10 mouse cellular contexts compared by ENCODE assay signal in genomic region chr11:83728757-83729432, GRCm38 (mm10). TPM values are rescaled to one million over a fixed set of nuclear protein-coding genes. Genes with fewer than 3 reads are reported as not detected.
DNase-seq lines count a peak whose midpoint lies in the region; ATAC-seq and TF ChIP-seq lines count a peak whose summit lies in the region.
"Had no signal": no experiment of that assay in that cellular context is flagged by ENCODE, and none has a peak within 500 bp of the region (broad histone marks: within the 10 kb centered on the region; RNA-seq: fewer than 3 reads in every experiment).

No protein-coding gene starts in this region.

- WGBS in intestine, postnatal 0 days = 59% methylated on average over 3 of the region's 3 CpGs
- WGBS in intestine, embryonic 15.5 days = 56% methylated on average over 3 of the region's 3 CpGs

- no peak for ATAC-seq in intestine, postnatal 0 days
- no peak for ATAC-seq in intestine, embryonic 15.5 days
- ATAC-seq: midbrain, embryonic 15.5 days had no signal

- no peak overlapping the region for H3K4me3 ChIP-seq in intestine, postnatal 0 days (ENCODE audit: low read depth, low read length)
- H3K4me3 ChIP-seq in intestine, embryonic 15.5 days (replicated peaks) = no peak overlapping the region
- H3K4me3 ChIP-seq: midbrain, embryonic 15.5 days had no signal

- no peak overlapping the region for H3K9ac ChIP-seq in intestine, postnatal 0 days (ENCODE audit: low read depth, low read length)
- H3K9ac ChIP-seq in intestine, embryonic 15.5 days = no peak overlapping the region
- H3K9ac ChIP-seq: midbrain, embryonic 15.5 days had no signal

- DNase-seq in thymus, postnatal 0 days (ENCODE audit: low spot score) = peak; percentile 14
- no peak for DNase-seq in thymus, postnatal 10 days (ENCODE audit: low spot score in 2 of 2)
- DNase-seq in brain, embryonic 14.5 days (ENCODE audit: low read depth) = peak; percentile 2
- DNase-seq in adrenal gland, adult 8-10 months = no peak
- no peak for DNase-seq in layer of hippocampus, postnatal 14 days (ENCODE audit: low spot score in 2 of 2)

- no peak for TF ChIP-seq POLR2A in brain, embryonic 14.5 days (IDR thresholded peaks at IDR 0.05; ENCODE audit: borderline replicate concordance, extremely low read depth, insufficient read depth, insufficient read length, poor library complexity, severe bottlenecking)

- H3K27ac ChIP-seq in intestine, postnatal 0 days (ENCODE audit: low read depth, low read length) = no peak overlapping the region
- H3K27ac ChIP-seq in intestine, embryonic 15.5 days = no peak overlapping the region
- H3K27ac ChIP-seq: midbrain, embryonic 15.5 days had no signal

- H3K36me3 ChIP-seq in intestine, postnatal 0 days (ENCODE audit: control insufficient read depth, insufficient read depth) = no peaks in the 10 kb centered on the region
- no peaks in the 10 kb centered on the region for H3K36me3 ChIP-seq in intestine, embryonic 15.5 days
- H3K36me3 ChIP-seq: midbrain, embryonic 15.5 days had no signal

- H3K9me3 ChIP-seq in intestine, postnatal 0 days (ENCODE audit: control insufficient read depth) = no peaks in the 10 kb centered on the region
- no peaks in the 10 kb centered on the region for H3K9me3 ChIP-seq in intestine, embryonic 15.5 days
- H3K9me3 ChIP-seq: midbrain, embryonic 15.5 days had no signal

- no peak overlapping the region for H3K4me2 ChIP-seq in intestine, postnatal 0 days (replicated peaks; ENCODE audit: low read depth)
- no peak overlapping the region for H3K4me2 ChIP-seq in intestine, embryonic 15.5 days (replicated peaks)
- H3K4me2 ChIP-seq: midbrain, embryonic 15.5 days had no signal

- peak; percentile 74 for TF ChIP-seq CTCF in intestine, postnatal 0 days (IDR thresholded peaks at IDR 0.05; ENCODE audit: low read depth)
- peak; percentile 35; the same call in 1 of the 2 replicates for TF ChIP-seq CTCF in brain, embryonic 14.5 days (IDR thresholded peaks at IDR 0.05; ENCODE audit: borderline replicate concordance, extremely low read depth, insufficient read depth, insufficient read length)

- no peaks in the 10 kb centered on the region for H3K27me3 ChIP-seq in intestine, postnatal 0 days (replicated peaks; ENCODE audit: control insufficient read depth, insufficient read depth, low read length)
- H3K27me3 ChIP-seq in intestine, embryonic 15.5 days (replicated peaks) = no peaks in the 10 kb centered on the region
- H3K27me3 ChIP-seq: midbrain, embryonic 15.5 days had no signal

- H3K4me1 ChIP-seq in intestine, postnatal 0 days (replicated peaks; ENCODE audit: control insufficient read depth, insufficient read depth, low read length) = no peaks in the 10 kb centered on the region
- no peaks in the 10 kb centered on the region for H3K4me1 ChIP-seq in intestine, embryonic 15.5 days (replicated peaks)
- H3K4me1 ChIP-seq: midbrain, embryonic 15.5 days had no signal

RNA-seq across cellular contexts. Expression of gene Wfdc21, which starts 17.8 kb away (rescaled TPM):
- not detected in 2 replicates for polyA plus RNA-seq in intestine, postnatal 0 days (2015; fragmentation: Nextera tagmentation; extraction: Ambion mirVana)
- polyA plus RNA-seq in intestine, embryonic 15.5 days (2015; fragmentation: Nextera tagmentation; extraction: Ambion mirVana) = 2.4 TPM in 1 of 2 replicates, not detected in the other
- 13.4 and 15.6 TPM in 2 replicates for polyA plus RNA-seq in thymus, postnatal 0 days (2015; fragmentation: Nextera tagmentation; extraction: Ambion mirVana)
- not detected in 2 replicates for polyA plus RNA-seq in brain, embryonic 14.5 days (2012; rRNA removed)
- total RNA-seq in adrenal gland, adult 8-10 months (2022) = 1 to 10 TPM in 2 of 4 experiments, not detected in 2; 1.3 to 2.2 TPM
- not detected for total RNA-seq in layer of hippocampus, postnatal 14 days (2021)
- polyA plus RNA-seq: hindbrain, embryonic 11.5 days; limb, embryonic 14.5 days; midbrain, embryonic 15.5 days had no signal

RNA-seq across cellular contexts. Expression of gene Wfdc18, which starts 20.1 kb away (rescaled TPM):
- 1.1 and 3.2 TPM in 2 replicates for polyA plus RNA-seq in intestine, postnatal 0 days (2015; fragmentation: Nextera tagmentation; extraction: Ambion mirVana)
- polyA plus RNA-seq in intestine, embryonic 15.5 days (2015; fragmentation: Nextera tagmentation; extraction: Ambion mirVana) = 0.50 TPM in 1 of 2 replicates, not detected in the other
- polyA plus RNA-seq in thymus, postnatal 0 days (2015; fragmentation: Nextera tagmentation; extraction: Ambion mirVana) = 48.5 and 54.9 TPM in 2 replicates
- not detected in 2 replicates for polyA plus RNA-seq in brain, embryonic 14.5 days (2012; rRNA removed)
- total RNA-seq in adrenal gland, adult 8-10 months (2022) = not detected
- total RNA-seq in layer of hippocampus, postnatal 14 days (2021) = not detected
- polyA plus RNA-seq: hindbrain, embryonic 11.5 days; midbrain, embryonic 15.5 days had no signal

RNA-seq across cellular contexts. Expression of gene Heatr6, which starts 24.6 kb away (rescaled TPM):
- 7.7 and 11.5 TPM in 2 replicates for polyA plus RNA-seq in intestine, postnatal 0 days (2015; fragmentation: Nextera tagmentation; extraction: Ambion mirVana)
- 19.1 and 19.7 TPM in 2 replicates for polyA plus RNA-seq in intestine, embryonic 15.5 days (2015; fragmentation: Nextera tagmentation; extraction: Ambion mirVana)
- polyA plus RNA-seq in thymus, postnatal 0 days (2015; fragmentation: Nextera tagmentation; extraction: Ambion mirVana) = 19.4 and 23.5 TPM in 2 replicates
- 35.9 and 40.5 TPM in 2 replicates for polyA plus RNA-seq in brain, embryonic 14.5 days (2012; rRNA removed)
- 10 to 100 TPM; 15.7 to 22.4 (median 18.8) TPM for total RNA-seq in adrenal gland, adult 8-10 months (2022)
- total RNA-seq in layer of hippocampus, postnatal 14 days (2021) = 10 to 100 TPM; 16.6 to 19.5 TPM

RNA-seq across cellular contexts. Expression of gene Wfdc17, which starts 25.1 kb away (rescaled TPM):
- 5.6 and 7.5 TPM in 2 replicates for polyA plus RNA-seq in intestine, postnatal 0 days (2015; fragmentation: Nextera tagmentation; extraction: Ambion mirVana)
- polyA plus RNA-seq in intestine, embryonic 15.5 days (2015; fragmentation: Nextera tagmentation; extraction: Ambion mirVana) = 1.9 and 2.2 TPM in 2 replicates
- polyA plus RNA-seq in thymus, postnatal 0 days (2015; fragmentation: Nextera tagmentation; extraction: Ambion mirVana) = 17.2 and 17.8 TPM in 2 replicates
- not detected in 2 replicates for polyA plus RNA-seq in brain, embryonic 14.5 days (2012; rRNA removed)
- total RNA-seq in adrenal gland, adult 8-10 months (2022) = 10 to 100 TPM in 1 of 4 experiments, 1 to 10 TPM in 3; 1.4 to 12.0 (median 5.6) TPM
- not detected for total RNA-seq in layer of hippocampus, postnatal 14 days (2021)

Comparison
In these comparisons a context has a peak if more than half of its experiments do, and no peak if none do; other contexts are left out.
1. DNase-seq: peak in thymus, postnatal 0 days (single experiment) and brain, embryonic 14.5 days (single experiment); none in thymus, postnatal 10 days (0 of 2), adrenal gland, adult 8-10 months (single experiment) and layer of hippocampus, postnatal 14 days (0 of 2).
2. RNA of gene Wfdc18, which starts 20.1 kb away (polyA plus RNA-seq): 48.5 to 54.9 TPM in thymus, postnatal 0 days; 1.1 to 3.2 TPM in intestine, postnatal 0 days, 0.50 TPM in intestine, embryonic 15.5 days and not detected in brain, embryonic 14.5 days; every median in the first group is over 10 times any median in the second.